Mouse (Mus musculus): ENCODE measurements around the gene Olfr855. TPM values are rescaled to one million over a fixed set of nuclear protein-coding genes. Genes with fewer than 3 reads are reported as not detected.

The Olfr855 gene
- not detected in 2 replicates for polyA plus RNA-seq (2015; fragmentation: Nextera tagmentation; extraction: Ambion mirVana)

- H3K36me3 ChIP-seq = no peaks in the 10 kb centered on the region
- ATAC-seq (ENCODE audit: low read depth) = no peak
Measured at GRCm38 (mm10) chr9:19582317-19582716, at the start of gene Olfr855. Gene Olfr855 (plus strand): TSS chr9:19582617.

GRCm38 (mm10) chr9:19540976-19541375 is 41.4 kb upstream of the Olfr855 start, which contains the start of gene Olfr853:
Gene Olfr853 (minus strand): TSS chr9:19541076.
- H3K4me1 ChIP-seq (replicated peaks) = no peaks in the 10 kb centered on the region
- no peaks in the 10 kb centered on the region for H3K27me3 ChIP-seq
- no peak within 1 kb of the TSS for H3K9ac ChIP-seq
- ATAC-seq (ENCODE audit: low read depth) = no peak
- H3K4me2 ChIP-seq = no peak within 1 kb of the TSS
- peaks cover 19% of the 10 kb centered on the region; the same call in 1 of the 2 replicates for H3K9me3 ChIP-seq
- no peaks in the 10 kb centered on the region for H3K36me3 ChIP-seq
- H3K27ac ChIP-seq (replicated peaks) = no peak within 1 kb of the TSS
- WGBS = 81% methylated on average over 1 of the region's 1 CpGs
- no peak within 1 kb of the TSS for H3K4me3 ChIP-seq

More at GRCm38 (mm10) chr9:19582317-19582716, at the start of gene Olfr855:
- H3K9me3 ChIP-seq = 0 out of 2 replicates have a peak, but pooled peaks cover 3% of the 10 kb centered on the region
- H3K9ac ChIP-seq = no peak within 1 kb of the TSS
- no peak within 1 kb of the TSS for H3K27ac ChIP-seq (replicated peaks)
- H3K4me2 ChIP-seq = no peak within 1 kb of the TSS
- no peaks in the 10 kb centered on the region for H3K4me1 ChIP-seq (replicated peaks)
- no peak within 1 kb of the TSS for H3K4me3 ChIP-seq
- H3K27me3 ChIP-seq = no peaks in the 10 kb centered on the region

GRCm38 (mm10) chr9:19567282-19567681 is 15.1 kb upstream of the Olfr855 start, which contains the start of gene Olfr854:
Gene Olfr854 (minus strand): TSS chr9:19567382.
- 75% methylated on average over 1 of the region's 1 CpGs for WGBS
- Histone ChIP-seq H3K36me3 (no peaks in the 10 kb centered on the region), H3K27ac (replicated peaks) (no peak within 1 kb of the TSS), H3K4me2 (no peak within 1 kb of the TSS), H3K27me3 (no peaks in the 10 kb centered on the region), H3K4me3 (no peak within 1 kb of the TSS), H3K9ac (no peak within 1 kb of the TSS), H3K9me3 (peaks cover 6% of the 10 kb centered on the region), H3K4me1 (replicated peaks) (no peaks in the 10 kb centered on the region)
- ATAC-seq (ENCODE audit: low read depth) = no peak

- Histone ChIP-seq H3K27me3 (no peaks in the 10 kb centered on the region), H3K4me2 (no peak overlapping the region), H3K27ac (replicated peaks) (no peak overlapping the region), H3K9me3 (no peaks in the 10 kb centered on the region), H3K9ac (no peak overlapping the region), H3K36me3 (peaks cover 11% of the 10 kb centered on the region; the same call in 1 of the 2 replicates), H3K4me1 (replicated peaks) (no peaks in the 10 kb centered on the region), H3K4me3 (no peak overlapping the region)
- 97% methylated on average over 3 of the region's 3 CpGs for WGBS
- peak; percentile 34; the same call in 1 of the 2 replicates for ATAC-seq (ENCODE audit: low read depth)
Measured at GRCm38 (mm10) chr9:19621297-19621696, 38.9 kb downstream of the Olfr855 start.

GRCm38 (mm10) chr9:19621843-19622822 is 39.7 kb downstream of the Olfr855 start, which contains the start of gene Zfp317:
Gene Zfp317 (plus strand): TSS chr9:19622102.
- H3K4me3 ChIP-seq = peak within 1 kb of the TSS; percentile 50
- peak within 1 kb of the TSS; percentile 54 for H3K4me2 ChIP-seq
- no peaks in the 10 kb centered on the region for H3K9me3 ChIP-seq
- H3K4me1 ChIP-seq (replicated peaks) = no peaks in the 10 kb centered on the region
- H3K36me3 ChIP-seq = peaks cover 11% of the 10 kb centered on the region; the same call in 1 of the 2 replicates
- WGBS = 2% methylated on average over 35 of the region's 35 CpGs
- H3K27ac ChIP-seq (replicated peaks) = peak within 1 kb of the TSS; percentile 83
- ATAC-seq (ENCODE audit: low read depth) = peak; percentile 99
- peak within 1 kb of the TSS; percentile 67 for H3K9ac ChIP-seq
- H3K27me3 ChIP-seq = no peaks in the 10 kb centered on the region

- no peak overlapping the region for H3K27ac ChIP-seq (replicated peaks)
- no peak overlapping the region for H3K4me2 ChIP-seq
- H3K9me3 ChIP-seq = no peaks in the 10 kb centered on the region
- no peaks in the 10 kb centered on the region for H3K27me3 ChIP-seq
- H3K36me3 ChIP-seq = peaks cover 28% of the 10 kb centered on the region
- H3K9ac ChIP-seq = no peak overlapping the region
- ATAC-seq (ENCODE audit: low read depth) = no peak
- no peaks in the 10 kb centered on the region for H3K4me1 ChIP-seq (replicated peaks)
- no peak overlapping the region for H3K4me3 ChIP-seq
Measured at GRCm38 (mm10) chr9:19629574-19629973, 47.2 kb downstream of the Olfr855 start.

Other genes with a start within 250 kb of the Olfr855 start
- not detected in 2 replicates for gene Olfr845, start 246.2 kb upstream of the Olfr855 start, polyA plus RNA-seq (2015; fragmentation: Nextera tagmentation; extraction: Ambion mirVana)
- not detected in 2 replicates for gene Olfr846, start 218.6 kb upstream of the Olfr855 start, polyA plus RNA-seq (2015; fragmentation: Nextera tagmentation; extraction: Ambion mirVana)
- gene Olfr847, start 203.9 kb upstream of the Olfr855 start, polyA plus RNA-seq (2015; fragmentation: Nextera tagmentation; extraction: Ambion mirVana) = not detected in 2 replicates
- gene Olfr849, start 142.4 kb upstream of the Olfr855 start, polyA plus RNA-seq (2015; fragmentation: Nextera tagmentation; extraction: Ambion mirVana) = not detected in 2 replicates
- gene Olfr850, start 104.4 kb upstream of the Olfr855 start, polyA plus RNA-seq (2015; fragmentation: Nextera tagmentation; extraction: Ambion mirVana) = not detected in 2 replicates
- not detected in 2 replicates for gene Olfr851, start 89.3 kb upstream of the Olfr855 start, polyA plus RNA-seq (2015; fragmentation: Nextera tagmentation; extraction: Ambion mirVana)
- not detected in 2 replicates for gene Olfr853, start 41.5 kb upstream of the Olfr855 start, polyA plus RNA-seq (2015; fragmentation: Nextera tagmentation; extraction: Ambion mirVana)
- not detected in 2 replicates for gene Olfr854, start 15.2 kb upstream of the Olfr855 start, polyA plus RNA-seq (2015; fragmentation: Nextera tagmentation; extraction: Ambion mirVana)
- gene Zfp317, start 39.5 kb downstream of the Olfr855 start, polyA plus RNA-seq (2015; fragmentation: Nextera tagmentation; extraction: Ambion mirVana) = 36.8 and 37.5 TPM in 2 replicates
- gene Olfr857, start 126.8 kb downstream of the Olfr855 start, polyA plus RNA-seq (2015; fragmentation: Nextera tagmentation; extraction: Ambion mirVana) = not detected in 2 replicates
- gene Olfr58, start 197.7 kb downstream of the Olfr855 start, polyA plus RNA-seq (2015; fragmentation: Nextera tagmentation; extraction: Ambion mirVana) = not detected in 2 replicates
- not detected in 2 replicates for gene Olfr859, start 222.3 kb downstream of the Olfr855 start, polyA plus RNA-seq (2015; fragmentation: Nextera tagmentation; extraction: Ambion mirVana)

All from neural tube, embryonic 13.5 days (tissue).